Mouse (Mus musculus) mature B cell (primary cell): ENCODE results near the gene Mgarp.
"Not testable (repeated sequence)": the region's sequence is repeated elsewhere in the genome, so short reads cannot be mapped to it uniquely, and the experiment has no call there.

Experiments
- in situ Hi-C: fragments of 300-500 bp; cut with MboI; formaldehyde crosslinking; loops from 2 replicates; pipeline ENCODE4 v1.14.3; 2019

The Mgarp gene

DNA sequence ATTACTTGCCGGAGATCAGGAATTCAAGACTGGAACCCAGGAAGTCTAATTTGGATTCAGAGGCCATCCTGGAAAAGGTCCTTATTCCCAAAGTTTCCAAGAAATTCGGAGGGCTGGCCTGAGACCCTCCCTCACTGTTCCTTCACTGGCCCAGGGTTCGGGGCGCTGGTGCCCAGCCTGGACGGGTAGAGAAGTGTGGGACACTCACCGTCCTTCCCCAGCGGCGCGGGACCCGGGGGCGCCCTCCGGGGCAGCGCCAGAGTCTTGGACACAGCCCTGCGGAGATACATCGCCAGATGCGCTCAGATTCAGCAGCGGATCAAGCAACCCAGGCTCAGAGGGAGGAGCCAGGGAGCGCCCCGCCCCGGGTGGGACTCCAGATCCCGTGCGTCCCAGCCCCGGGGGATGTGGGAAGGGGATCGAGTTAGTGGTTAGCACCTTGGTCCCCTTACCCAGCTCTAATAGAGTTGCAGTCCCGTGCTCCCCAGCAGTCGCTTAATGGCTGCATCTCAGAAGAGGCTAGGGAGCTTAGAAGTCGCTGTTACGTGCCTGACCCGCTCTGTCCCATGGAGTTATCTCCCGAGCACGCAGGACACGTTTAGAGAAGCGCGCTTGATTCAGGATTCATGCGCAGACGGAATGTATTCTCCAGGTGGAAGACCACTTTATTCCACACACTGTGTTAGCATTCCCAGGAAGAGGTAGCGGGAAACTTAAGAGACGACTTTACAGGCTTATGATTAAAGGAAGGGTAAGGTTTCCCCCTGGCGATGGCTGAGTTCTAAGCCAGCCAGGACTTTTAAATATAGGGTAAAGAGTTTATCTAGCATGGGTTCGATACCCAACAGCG, at the start of gene Mgarp:
Mgarp (minus strand) TSS at position 520 of the 850 bp plus-strand sequence.
- in situ Hi-C loops: no loop called here

DNA sequence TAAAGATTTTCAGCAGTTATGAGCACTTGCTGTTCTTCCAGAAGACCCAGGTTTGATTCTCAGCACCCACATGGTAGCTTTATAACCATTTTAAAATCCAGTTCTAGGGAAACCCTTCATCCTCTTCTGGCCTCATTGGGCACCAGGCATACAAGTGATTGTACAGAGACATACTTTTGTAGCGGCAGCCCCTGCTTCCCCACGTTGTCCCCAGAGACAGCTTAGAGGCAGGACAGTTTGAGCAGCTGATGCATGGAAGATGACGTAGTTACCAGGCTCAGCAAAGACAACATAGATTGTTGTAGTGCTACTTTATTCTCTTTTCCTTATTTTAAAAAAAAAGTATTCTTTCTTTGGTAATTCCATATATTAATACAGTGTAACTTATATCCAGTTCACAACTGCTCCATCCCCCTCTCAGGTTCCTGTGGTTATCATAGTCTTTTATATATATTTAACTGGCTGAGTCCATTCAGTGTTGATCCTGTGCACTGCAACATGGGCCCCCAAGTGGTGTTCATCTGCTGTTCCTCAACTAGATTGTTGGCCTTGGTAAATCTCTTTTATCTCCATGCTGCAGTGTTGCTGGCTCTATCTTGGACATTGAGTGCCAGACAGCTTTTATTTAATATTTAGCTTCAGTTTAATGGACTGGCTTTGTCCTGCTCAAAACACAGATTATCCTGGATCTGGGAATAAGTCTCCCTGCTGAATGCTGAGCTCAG, 38.5 kb upstream of the Mgarp start:
- in situ Hi-C loops: no loop called here

- in situ Hi-C loops: not testable (repeated sequence)
Measured at GRCm38 (mm10) chr3:51434364-51434763, 37.8 kb upstream of the Mgarp start.

DNA sequence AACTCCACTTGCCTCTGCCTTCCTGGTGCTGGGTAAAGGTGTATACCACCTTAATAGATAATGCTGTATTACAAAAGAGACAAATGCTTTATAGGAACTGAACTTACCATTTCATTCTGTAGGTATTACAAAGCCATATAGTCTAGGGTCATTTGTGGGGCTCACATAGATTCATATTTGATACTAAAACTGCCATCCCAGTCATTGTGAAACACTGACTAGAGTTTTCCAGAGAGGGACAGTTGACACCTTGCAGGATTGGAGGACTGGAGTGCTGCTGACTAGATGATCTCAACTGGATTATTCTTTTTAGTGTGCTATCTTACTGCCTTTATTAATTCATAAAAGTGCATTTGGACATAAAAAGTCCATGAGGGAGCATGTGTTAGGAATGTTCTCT, 28.9 kb upstream of the Mgarp start:
- in situ Hi-C loops: no loop called here

GRCm38 (mm10) chr3:51421921-51422320, 25.4 kb upstream of the Mgarp start:
- in situ Hi-C loops: no loop called here

DNA sequence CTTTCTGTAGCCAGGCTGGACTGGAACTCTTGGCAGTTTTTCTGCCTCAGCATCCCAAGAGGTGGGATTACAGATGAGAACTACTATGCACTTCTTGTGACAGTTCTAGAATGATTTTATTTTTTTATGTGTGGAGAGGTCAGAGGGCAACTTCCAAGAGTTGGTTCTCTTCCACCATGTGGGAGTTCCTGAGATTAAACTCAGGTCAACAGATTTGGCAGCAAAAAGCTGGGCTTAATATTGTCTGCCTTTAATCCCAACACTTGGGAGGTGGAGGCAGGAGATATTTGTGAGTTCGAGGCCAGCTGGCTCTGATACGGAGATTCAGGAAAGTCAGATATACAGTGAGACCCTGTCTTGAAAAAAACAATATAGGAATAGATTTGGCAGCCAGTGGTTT, 21.4 kb upstream of the Mgarp start:
- in situ Hi-C loops: no loop called here

DNA sequence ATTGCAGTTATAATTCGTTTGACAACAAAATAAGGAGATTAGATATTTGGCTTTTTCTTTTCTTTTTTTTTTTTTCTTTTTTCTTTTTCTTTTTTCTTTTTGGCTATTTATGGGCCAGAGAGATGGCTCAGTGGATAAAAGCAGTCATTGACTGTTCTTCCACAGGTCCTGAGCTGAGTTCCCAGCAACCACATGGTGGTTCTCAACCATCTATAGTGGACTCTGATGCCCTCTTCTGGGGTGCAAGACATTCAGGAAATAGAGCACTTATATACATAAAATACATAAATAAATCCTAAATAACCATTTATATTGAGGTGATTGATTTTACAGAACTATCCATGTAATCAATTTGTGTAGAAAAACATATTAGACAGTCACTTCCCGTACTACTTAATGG, 20.9 kb upstream of the Mgarp start:
- in situ Hi-C loops: no loop called here

GRCm38 (mm10) chr3:51417135-51417458, 20.6 kb upstream of the Mgarp start:
- in situ Hi-C loops: no loop called here

DNA sequence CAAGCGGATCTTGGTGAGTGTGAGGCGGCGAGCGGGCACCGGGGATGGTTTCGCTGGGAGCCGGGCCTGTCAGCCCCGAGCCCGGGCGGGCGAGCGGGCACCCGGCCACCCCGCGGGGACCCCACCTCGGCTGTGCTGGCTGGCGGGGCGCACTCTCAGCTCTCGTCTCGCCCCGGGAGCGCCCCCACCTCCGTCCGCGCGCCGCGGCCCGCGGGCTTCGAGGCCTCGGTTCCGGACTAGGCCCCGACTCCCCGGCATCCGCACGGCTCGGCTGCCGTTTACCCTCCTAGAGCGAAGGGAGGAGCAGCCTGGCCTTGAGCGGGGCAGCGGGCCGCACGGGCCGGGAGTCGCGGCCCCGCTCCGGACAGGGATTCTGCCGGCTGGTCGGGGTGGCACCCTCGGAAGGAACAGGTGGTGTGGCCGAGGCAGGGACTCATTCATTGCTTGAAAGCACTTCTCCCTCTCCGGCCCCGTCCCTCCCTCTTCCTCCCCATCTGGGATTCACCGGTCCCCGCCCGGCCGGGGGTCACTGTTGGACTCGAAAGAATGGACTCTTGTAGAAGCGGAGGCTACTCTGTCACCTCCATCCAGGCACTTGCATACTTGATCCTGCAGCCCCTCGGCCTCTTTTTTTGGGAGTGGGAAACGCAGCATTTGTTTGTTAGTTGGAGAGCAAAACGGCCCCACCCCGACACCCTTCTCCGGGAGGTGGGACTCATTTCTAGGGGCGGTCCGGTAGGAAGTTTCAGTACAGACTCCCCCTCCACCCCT, 20.0 kb upstream of the Mgarp start:
- in situ Hi-C loops: no loop called here

GRCm38 (mm10) chr3:51416073-51416363, 19.5 kb upstream of the Mgarp start:
- in situ Hi-C loops: no loop called here

- in situ Hi-C loops: no loop called here
Measured at GRCm38 (mm10) chr3:51415098-51416072, 18.8 kb upstream of the Mgarp start, which contains the start of gene Naa15. Gene Naa15 (plus strand): TSS chr3:51415148.

GRCm38 (mm10) chr3:51413276-51413675, 16.7 kb upstream of the Mgarp start:
- in situ Hi-C loops: no loop called here

DNA sequence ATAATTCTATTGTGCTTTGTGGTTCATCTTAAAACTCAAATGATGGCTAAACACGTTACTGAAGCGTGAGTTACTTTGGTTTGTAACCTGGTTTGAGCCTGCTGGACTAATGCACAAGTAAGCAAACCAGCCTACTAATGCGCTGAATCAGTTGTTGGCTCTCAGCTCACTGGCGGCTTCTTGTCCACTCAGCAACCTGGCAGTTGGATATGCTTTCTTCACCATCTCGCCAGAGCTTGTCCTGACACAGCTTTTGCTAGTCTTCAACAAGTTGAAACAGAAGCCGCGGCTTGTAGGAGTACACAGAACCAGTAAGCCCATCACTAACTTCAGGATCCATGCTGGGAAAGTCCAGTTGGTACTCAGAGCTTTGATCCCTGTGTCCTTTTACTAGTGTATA, 15.9 kb upstream of the Mgarp start:
- in situ Hi-C loops: no loop called here

GRCm38 (mm10) chr3:51408561-51409183, 12.1 kb upstream of the Mgarp start, which contains the start of gene Ndufc1:
Gene Ndufc1 (minus strand): TSS chr3:51408988.
- in situ Hi-C loops: no loop called here

- in situ Hi-C loops: no loop called here
Measured at GRCm38 (mm10) chr3:51407870-51408560, 11.5 kb upstream of the Mgarp start.

GRCm38 (mm10) chr3:51402628-51403027, 6.1 kb upstream of the Mgarp start:
- in situ Hi-C loops: no loop called here

DNA sequence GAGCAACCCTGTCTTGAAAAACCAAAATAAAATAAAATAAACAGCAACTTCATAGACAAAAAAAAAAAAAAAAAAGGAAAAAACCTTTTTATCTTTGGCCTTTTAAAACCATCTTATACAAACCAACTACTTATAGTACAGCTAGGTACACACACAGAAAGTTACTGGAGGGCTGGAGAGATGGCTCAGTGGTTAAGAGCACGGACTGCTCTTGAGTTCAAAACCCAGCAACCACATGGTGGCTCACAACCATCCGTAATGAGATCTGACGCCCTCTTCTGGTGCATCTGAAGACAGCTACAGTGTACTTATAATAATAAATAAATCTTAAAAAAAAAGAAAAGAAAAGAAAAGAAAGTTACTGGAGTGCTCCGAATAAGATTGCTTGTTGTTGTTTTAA, 5.5 kb upstream of the Mgarp start:
- in situ Hi-C loops: not testable (repeated sequence)

DNA sequence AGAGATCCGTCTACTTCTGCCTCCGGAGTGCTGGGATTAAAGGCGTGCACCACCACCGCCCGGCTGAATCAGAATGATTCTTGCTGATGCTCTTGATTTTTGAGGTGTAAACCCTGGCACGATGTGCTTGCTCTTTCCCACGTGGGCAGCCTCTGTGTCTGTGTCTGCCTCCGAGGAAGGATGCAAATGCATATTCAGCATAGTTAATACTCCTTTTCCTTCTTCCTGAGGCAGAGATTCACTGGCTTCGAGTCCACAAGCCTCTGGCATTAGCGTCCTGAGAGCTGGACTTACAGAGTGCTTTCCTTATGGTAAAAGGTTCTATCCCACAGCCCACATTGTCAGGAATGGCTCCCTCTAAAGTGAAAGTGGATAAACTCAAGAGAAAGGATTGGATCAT, 4.1 kb upstream of the Mgarp start:
- in situ Hi-C loops: no loop called here

DNA sequence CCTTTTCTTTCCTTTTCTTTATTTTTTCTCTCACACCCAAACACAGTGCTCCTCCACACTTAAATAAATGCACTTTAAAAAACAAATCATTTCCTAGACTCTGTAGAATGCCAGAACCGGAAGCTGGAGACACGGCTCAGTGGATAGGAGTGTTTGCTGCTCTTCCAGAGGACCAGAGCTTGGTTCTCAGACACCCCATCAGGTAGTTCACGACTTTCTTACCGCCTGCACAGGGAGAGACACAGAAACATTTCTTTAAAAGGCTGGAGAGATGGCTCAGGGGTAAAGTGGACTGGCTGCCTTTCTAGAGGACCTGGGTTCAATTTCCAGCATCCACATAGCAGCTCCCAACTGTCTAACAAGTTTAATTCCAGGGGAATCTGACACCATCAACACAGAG, 3.0 kb upstream of the Mgarp start:
- in situ Hi-C loops: no loop called here

GRCm38 (mm10) chr3:51398667-51399066, 2.1 kb upstream of the Mgarp start:
- in situ Hi-C loops: no loop called here
